Mouse (Mus musculus) bone marrow, adult 2 months (tissue): ENCODE data around the gene Ccr10.

Experiments used
- CTCF ChIP-seq: fragments of 200-500 bp; IDR thresholded peaks from 2 replicates; pipeline ENCODE4 v1.5.1; 2011; ENCODE audit warnings: low read length, control low read depth; ENCODE audit not compliant: control insufficient read depth, insufficient read depth
- POLR2A ChIP-seq: fragments of 200-500 bp; IDR thresholded peaks from 2 replicates; pipeline ENCODE4 v1.6.1; 2011; ENCODE audit warnings: low read depth, mild to moderate bottlenecking, control low read depth, low read length, borderline replicate concordance; ENCODE audit not compliant: control insufficient read depth

- no peak for TF ChIP-seq CTCF
- no peak for TF ChIP-seq POLR2A
Observed at GRCm38 (mm10) chr11:101163476-101164350, 11.5 kb downstream of the Ccr10 start.
